Mouse (Mus musculus): Measurements from ENCODE around the gene Stim2. TPM values are rescaled to one million over a fixed set of nuclear protein-coding genes. Genes with fewer than 3 reads are reported as not detected.

The Stim2 gene
- total and polyA plus RNA-seq, 3 experiments, result 11.7 to 18.6 TPM; not detected in 1

DNA sequence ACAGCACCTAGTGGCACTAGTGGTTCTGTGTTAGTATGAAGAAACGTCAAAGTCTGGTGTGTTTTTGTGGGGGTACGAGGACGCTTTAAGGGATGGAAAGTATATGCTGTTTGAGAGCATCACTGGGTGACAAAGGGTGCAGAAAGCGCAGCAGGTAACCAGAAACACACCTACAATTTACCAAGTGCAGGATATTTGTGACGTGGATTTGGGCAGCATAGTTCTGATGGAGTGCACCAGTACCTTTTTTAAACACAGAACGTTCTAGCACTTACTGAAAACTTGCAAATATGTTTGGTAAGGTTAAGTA lies 1.1 kb downstream of the Stim2 start:
- H3K27ac ChIP-seq (ENCODE audit: control insufficient read depth, low read depth, low read length), result peak overlapping the region; percentile 55
- peak overlapping the region; percentile 90 for H3K9ac ChIP-seq (ENCODE audit: control insufficient read depth, low read depth, low read length, poor library complexity, severe bottlenecking)
- H3K9me3 ChIP-seq (replicated peaks; ENCODE audit: insufficient read depth, low read length), result no peaks in the 10 kb centered on the region
- no peaks in the 10 kb centered on the region for H3K27me3 ChIP-seq (ENCODE audit: control insufficient read depth in 1 of 2, insufficient read depth in 2 of 2, low read length in 2 of 2)
- no peak for TF ChIP-seq MAZ (IDR thresholded peaks at IDR 0.05; ENCODE audit: low read depth, low read length)
- TF ChIP-seq ETS1 (IDR thresholded peaks at IDR 0.05; ENCODE audit: low read depth, low read length), result no peak
- TF ChIP-seq ELF1 (IDR thresholded peaks at IDR 0.05; ENCODE audit: low read depth, low read length), result no peak
- no peak for TF ChIP-seq ZKSCAN1 (IDR thresholded peaks at IDR 0.05; ENCODE audit: low read depth, low read length)
- no peak for TF ChIP-seq E2F4 (IDR thresholded peaks at IDR 0.05; ENCODE audit: borderline replicate concordance, low read depth, low read length)
- TF ChIP-seq NELFE (IDR thresholded peaks at IDR 0.05; ENCODE audit: low read depth, low read length), result no peak
- TF ChIP-seq KAT2A (conservative IDR thresholded peaks at IDR 0.05; ENCODE audit: low read depth, low read length), result no peak
- TF ChIP-seq POLR2AphosphoS2 (IDR thresholded peaks at IDR 0.05; ENCODE audit: low read length), result no peak
- TF ChIP-seq ZNF384 (IDR thresholded peaks at IDR 0.05; ENCODE audit: low read depth, low read length), result no peak
- TF ChIP-seq MEF2A (IDR thresholded peaks at IDR 0.05; ENCODE audit: extremely low read depth, insufficient replicate concordance, low read depth, low read length, poor library complexity, severe bottlenecking), result no peak
- no peak for TF ChIP-seq CHD1 (IDR thresholded peaks at IDR 0.05; ENCODE audit: low read depth, low read length)
- H3K36me3 ChIP-seq (ENCODE audit: control insufficient read depth in 1 of 2, insufficient read depth in 2 of 2, low read length in 2 of 2), result peaks cover 0 to 18% of the 10 kb centered on the region in 2 experiments; a peak in 2 of 4 replicates
- H3K4me3 ChIP-seq (ENCODE audit: control insufficient read depth in 1 of 2, insufficient read depth in 1 of 2, low read depth in 2 of 2, low read length in 2 of 2), result peak overlapping the region; percentile 95 to 98
- H3K4me1 ChIP-seq (ENCODE audit: control insufficient read depth in 1 of 2, insufficient read depth in 2 of 2, low read length in 2 of 2), result peaks cover 7 to 9% of the 10 kb centered on the region in 2 experiments; a peak in 3 of 4 replicates
- peaks cover 31% of the 10 kb centered on the region for H3K79me2 ChIP-seq (ENCODE audit: control insufficient read depth, insufficient read depth, low read length, poor library complexity)
- no peak for DNase-seq (ENCODE audit: low read depth, low spot score)

DNA sequence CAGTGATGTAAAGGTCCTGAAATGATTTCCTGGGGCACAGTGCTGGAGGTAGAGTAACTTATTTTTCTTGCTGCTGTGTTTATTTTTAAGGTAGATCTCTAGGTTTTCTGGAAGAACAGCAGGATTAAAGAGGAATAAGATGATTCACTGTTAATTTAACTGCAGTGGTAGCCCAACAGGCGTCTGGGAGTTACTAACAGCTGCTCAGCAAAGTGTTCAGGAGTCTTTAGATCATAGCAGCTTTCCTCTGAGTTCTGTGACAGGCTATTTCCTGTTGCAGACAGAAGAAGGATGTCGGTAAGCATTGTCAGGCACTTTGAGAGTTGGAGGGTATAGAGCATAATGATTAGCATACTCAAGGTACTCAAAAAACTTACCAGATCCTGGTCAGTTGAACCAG lies 1.5 kb downstream of the Stim2 start:
- H3K4me3 ChIP-seq (ENCODE audit: control insufficient read depth in 1 of 2, insufficient read depth in 1 of 2, low read depth in 2 of 2, low read length in 2 of 2), result peak overlapping the region; percentile 42 to 98; a peak in 3 of 4 replicates
- TF ChIP-seq CHD2 (IDR thresholded peaks at IDR 0.05; ENCODE audit: low read length) (no peak), SMC3 (IDR thresholded peaks at IDR 0.05; ENCODE audit: low read depth, low read length) (no peak), ZKSCAN1 (IDR thresholded peaks at IDR 0.05; ENCODE audit: low read depth, low read length) (no peak), MYB (IDR thresholded peaks at IDR 0.05; ENCODE audit: low read depth, low read length) (no peak), GABPA (IDR thresholded peaks at IDR 0.05; ENCODE audit: low read depth, low read length) (no peak), ETS1 (IDR thresholded peaks at IDR 0.05; ENCODE audit: low read depth, low read length) (no peak), CHD1 (IDR thresholded peaks at IDR 0.05; ENCODE audit: low read depth, low read length) (no peak), UBTF (IDR thresholded peaks at IDR 0.05; ENCODE audit: borderline replicate concordance, insufficient read depth, low read depth, low read length) (no peak), POLR2AphosphoS5 (IDR thresholded peaks at IDR 0.05; ENCODE audit: borderline replicate concordance, low read depth, low read length) (no peak), ZMIZ1 (IDR thresholded peaks at IDR 0.05; ENCODE audit: low read depth, low read length) (no peak), BHLHE40 (IDR thresholded peaks at IDR 0.05; ENCODE audit: borderline replicate concordance, low read depth, low read length) (no peak), TCF12 (IDR thresholded peaks at IDR 0.05; ENCODE audit: low read depth, low read length) (no peak), SIN3A (IDR thresholded peaks at IDR 0.05; ENCODE audit: low read length) (no peak), NELFE (IDR thresholded peaks at IDR 0.05; ENCODE audit: low read depth, low read length) (no peak), ELF1 (IDR thresholded peaks at IDR 0.05; ENCODE audit: low read depth, low read length) (no peak), GATA1 (IDR thresholded peaks at IDR 0.05; ENCODE audit: low read depth, low read length) (no peak), CTCF (IDR thresholded peaks at IDR 0.05 in 2 of 3, conservative IDR thresholded peaks at IDR 0.05 in 1 of 3; ENCODE audit: control insufficient read depth in 1 of 3, insufficient read depth in 1 of 3, low read depth in 2 of 3, low read length in 3 of 3, poor library complexity in 1 of 3, severe bottlenecking in 1 of 3) (no peak), MXI1 (IDR thresholded peaks at IDR 0.05; ENCODE audit: low read depth, low read length) (no peak), MAFK (IDR thresholded peaks at IDR 0.05; ENCODE audit: borderline replicate concordance, low read depth, low read length) (no peak), KAT2A (conservative IDR thresholded peaks at IDR 0.05; ENCODE audit: low read depth, low read length) (no peak)
- peaks cover 31% of the 10 kb centered on the region for H3K79me2 ChIP-seq (ENCODE audit: control insufficient read depth, insufficient read depth, low read length, poor library complexity)
- H3K27ac ChIP-seq (ENCODE audit: control insufficient read depth, low read depth, low read length), result 0 out of 2 replicates have a peak overlapping the region, but pooled peaks have one; percentile 12
- no peaks in the 10 kb centered on the region for H3K27me3 ChIP-seq (ENCODE audit: control insufficient read depth in 1 of 2, insufficient read depth in 2 of 2, low read length in 2 of 2)
- H3K36me3 ChIP-seq (ENCODE audit: control insufficient read depth in 1 of 2, insufficient read depth in 2 of 2, low read length in 2 of 2), result peaks cover 0 to 15% of the 10 kb centered on the region in 2 experiments; a peak in 2 of 4 replicates
- peak overlapping the region; percentile 90 for H3K9ac ChIP-seq (ENCODE audit: control insufficient read depth, low read depth, low read length, poor library complexity, severe bottlenecking)
- DNase-seq (ENCODE audit: low read depth, low spot score), result peak; percentile 55
- H3K9me3 ChIP-seq (replicated peaks; ENCODE audit: insufficient read depth, low read length), result no peaks in the 10 kb centered on the region
- H3K4me1 ChIP-seq (ENCODE audit: control insufficient read depth in 1 of 2, insufficient read depth in 2 of 2, low read length in 2 of 2), result peaks cover 6 to 7% of the 10 kb centered on the region in 2 experiments; a peak in 3 of 4 replicates

All from MEL (cell line).